ENCODE assay signal across 8 mouse cellular contexts in genomic region chr4:125015806-125016635, GRCm38 (mm10). TPM values are rescaled to one million over a fixed set of nuclear protein-coding genes. Genes with fewer than 3 reads are reported as not detected.
DNase-seq lines count a peak whose midpoint lies in the region; ATAC-seq and TF ChIP-seq lines count a peak whose summit lies in the region.

TSS of gene Gnl2 (plus strand) at chr4:125016585.

- WGBS in forebrain, embryonic 14.5 days, result 93% methylated on average over 10 of the region's 10 CpGs
- 84% methylated on average over 10 of the region's 10 CpGs for WGBS in limb, embryonic 14.5 days
- 89% methylated on average over 10 of the region's 10 CpGs for WGBS in midbrain, embryonic 15.5 days

- TF ChIP-seq POLR2A in limb, embryonic 14.5 days (IDR thresholded peaks at IDR 0.05; ENCODE audit: borderline replicate concordance, extremely low read depth, insufficient read depth, insufficient read length), result no peak

- H3K9me3 ChIP-seq in forebrain, embryonic 14.5 days (replicated peaks; ENCODE audit: control insufficient read depth, low read length), result no peaks in the 10 kb centered on the region
- H3K9me3 ChIP-seq in limb, embryonic 14.5 days (ENCODE audit: control insufficient read depth, low read length), result no peaks in the 10 kb centered on the region
- no peaks in the 10 kb centered on the region for H3K9me3 ChIP-seq in midbrain, embryonic 15.5 days

- no peak within 1 kb of the TSS for H3K4me3 ChIP-seq in forebrain, embryonic 14.5 days (ENCODE audit: low read depth, low read length)
- H3K4me3 ChIP-seq in limb, embryonic 14.5 days (replicated peaks; ENCODE audit: low read length), result no peak within 1 kb of the TSS
- no peak within 1 kb of the TSS for H3K4me3 ChIP-seq in midbrain, embryonic 15.5 days

- H3K27ac ChIP-seq in forebrain, embryonic 14.5 days (ENCODE audit: low read depth, low read length), result no peak within 1 kb of the TSS
- no peak within 1 kb of the TSS for H3K27ac ChIP-seq in limb, embryonic 14.5 days (replicated peaks; ENCODE audit: low read depth, low read length)
- H3K27ac ChIP-seq in midbrain, embryonic 15.5 days, result no peak within 1 kb of the TSS

- H3K36me3 ChIP-seq in forebrain, embryonic 14.5 days (ENCODE audit: control insufficient read depth, insufficient read depth, low read length), result no peaks in the 10 kb centered on the region
- no peaks in the 10 kb centered on the region for H3K36me3 ChIP-seq in limb, embryonic 14.5 days (ENCODE audit: control insufficient read depth, insufficient read depth, low read length)
- H3K36me3 ChIP-seq in midbrain, embryonic 15.5 days (replicated peaks), result no peaks in the 10 kb centered on the region

- H3K4me2 ChIP-seq in forebrain, embryonic 14.5 days (ENCODE audit: low read length), result no peak within 1 kb of the TSS
- no peak within 1 kb of the TSS for H3K4me2 ChIP-seq in limb, embryonic 14.5 days (replicated peaks; ENCODE audit: low read depth, low read length, severe bottlenecking)
- no peak within 1 kb of the TSS for H3K4me2 ChIP-seq in midbrain, embryonic 15.5 days

- no peaks in the 10 kb centered on the region for H3K4me1 ChIP-seq in forebrain, embryonic 14.5 days (ENCODE audit: control insufficient read depth, insufficient read depth, low read length)
- no peaks in the 10 kb centered on the region for H3K4me1 ChIP-seq in limb, embryonic 14.5 days (ENCODE audit: control insufficient read depth, insufficient read depth, low read length)
- no peaks in the 10 kb centered on the region for H3K4me1 ChIP-seq in midbrain, embryonic 15.5 days

- ATAC-seq in CD4-positive, CD25-positive, alpha-beta regulatory T cell, adult 4 months, result no peak
- ATAC-seq in activated CD4-positive, CD25-positive, alpha-beta regulatory T cell, adult 4 months, result no peak
- no peak for ATAC-seq in forebrain, embryonic 14.5 days
- no peak for ATAC-seq in limb, embryonic 14.5 days (ENCODE audit: low FRiP score, low read depth)
- no peak for ATAC-seq in midbrain, embryonic 15.5 days (replicated peaks)

- H3K27me3 ChIP-seq in forebrain, embryonic 14.5 days (replicated peaks; ENCODE audit: control insufficient read depth, insufficient read depth, low read length), result no peaks in the 10 kb centered on the region
- H3K27me3 ChIP-seq in limb, embryonic 14.5 days (ENCODE audit: control insufficient read depth, insufficient read depth, low read length), result 0 out of 2 replicates have a peak, but pooled peaks cover 4% of the 10 kb centered on the region
- H3K27me3 ChIP-seq in midbrain, embryonic 15.5 days (replicated peaks), result no peaks in the 10 kb centered on the region

- H3K9ac ChIP-seq in forebrain, embryonic 14.5 days (ENCODE audit: low read length), result no peak within 1 kb of the TSS
- no peak within 1 kb of the TSS for H3K9ac ChIP-seq in limb, embryonic 14.5 days (ENCODE audit: low read depth, low read length, severe bottlenecking)
- H3K9ac ChIP-seq in midbrain, embryonic 15.5 days, result no peak within 1 kb of the TSS

- intact Hi-C loops in heart, postnatal 36 days (cut with DNase I), result no loop called here

- no peak for DNase-seq in forebrain, embryonic 14.5 days (ENCODE audit: low spot score)
- peak; percentile 14 to 37 for DNase-seq in heart, postnatal 36 days
- no peak for DNase-seq in limb, embryonic 14.5 days (ENCODE audit: low spot score)
- no peak for DNase-seq in right cerebral cortex, postnatal 10 days (ENCODE audit: low spot score in 2 of 2)
- no peak for DNase-seq in right cerebral cortex, adult 18-20 months

RNA-seq across cellular contexts. Expression of gene Gnl2, which starts in this region (rescaled TPM):
- polyA plus RNA-seq in CD4-positive, CD25-positive, alpha-beta regulatory T cell, adult 4 months (2017; shearing (Covaris generic)), result 10 to 100 TPM; 72.3 to 96.7 TPM
- 10 to 100 TPM; 60.7 to 68.3 TPM for polyA plus RNA-seq in activated CD4-positive, CD25-positive, alpha-beta regulatory T cell, adult 4 months (2017; shearing (Covaris generic))
- 86.4 and 95.0 TPM in 2 replicates for polyA plus RNA-seq in forebrain, embryonic 14.5 days (2014; fragmentation: Nextera tagmentation; extraction: Ambion mirVana)
- 10 to 100 TPM; 26.7 to 34.2 TPM for total RNA-seq in heart, postnatal 36 days (2021)
- 61.3 and 94.7 TPM in 2 replicates for polyA plus RNA-seq in limb, embryonic 14.5 days (2012; rRNA removed)
- polyA plus RNA-seq in limb, embryonic 14.5 days (2014; fragmentation: Nextera tagmentation; extraction: Ambion mirVana), result 74.1 and 76.2 TPM in 2 replicates
- polyA plus RNA-seq in midbrain, embryonic 15.5 days (2015; fragmentation: Nextera tagmentation; extraction: Ambion mirVana), result 96.9 and 104 TPM in 2 replicates

Comparison
In these comparisons a context has a peak if more than half of its experiments do, and no peak if none do; other contexts are left out.
1. DNase-seq: peak in heart, postnatal 36 days (2 of 2); none in forebrain, embryonic 14.5 days (single experiment), limb, embryonic 14.5 days (single experiment), right cerebral cortex, postnatal 10 days (0 of 2) and right cerebral cortex, adult 18-20 months (single experiment).